Mouse (Mus musculus): ENCODE data around the gene Mpi.

DNA sequence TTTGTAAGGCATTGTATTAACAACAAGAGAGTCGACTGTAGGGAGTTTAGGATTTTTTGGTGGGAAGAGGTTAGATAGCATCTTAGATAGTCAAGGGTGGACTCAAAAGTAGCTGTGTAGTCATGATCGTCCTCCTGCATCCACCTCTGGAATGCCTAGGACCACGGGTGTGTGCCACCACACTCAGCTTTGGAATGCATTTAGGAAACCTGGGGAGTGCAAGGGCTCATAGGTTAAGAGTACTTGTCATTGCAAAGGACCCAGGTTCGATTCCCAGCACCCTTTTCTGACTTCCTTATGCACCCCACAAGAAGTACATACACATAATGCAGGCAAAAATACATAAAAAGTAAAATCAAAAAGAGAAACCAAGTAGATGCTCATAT, 29.7 kb downstream of the Mpi start:
- TF ChIP-seq CTCF (IDR thresholded peaks at IDR 0.05; ENCODE audit: low read depth, low read length) = no peak
- no peak for TF ChIP-seq POLR2A (IDR thresholded peaks at IDR 0.05; ENCODE audit: borderline replicate concordance, low read depth, low read length)
